Mouse (Mus musculus): ENCODE measurements at regions not wholly inside any gene's neighbourhood (a gene's known extent, or its start where the extent isn't known, plus 50 kb on each side); places are given as distances from the start of the nearest gene placed in this dataset.

DNA sequence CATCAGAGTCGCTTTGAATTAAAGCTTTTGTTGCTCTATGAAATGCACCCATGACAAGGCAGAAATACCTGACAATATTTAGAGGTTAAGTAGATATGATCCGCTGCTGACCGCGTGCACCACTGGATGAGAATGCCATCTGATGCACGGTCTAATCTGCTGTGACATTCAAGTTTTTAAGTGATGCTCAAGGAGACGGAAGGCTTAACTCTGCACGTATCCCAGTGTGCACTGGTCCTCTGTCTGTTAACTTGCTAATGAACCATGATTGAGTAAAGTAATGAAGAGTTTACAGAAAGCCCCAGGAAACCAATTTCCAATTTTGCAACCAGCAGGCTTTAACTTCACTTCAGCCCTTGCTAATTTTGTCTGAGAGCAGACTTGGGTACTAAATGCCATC, 478.3 kb upstream of the Gm5415 start:
- Histone ChIP-seq H3K36me3 (no peaks in the 10 kb centered on the region), H3K4me1 (no peaks in the 10 kb centered on the region), H3K4me3 (no peak overlapping the region), H3K27ac (no peak overlapping the region), H3K27me3 (ENCODE audit: insufficient read depth, poor library complexity, severe bottlenecking) (no peaks in the 10 kb centered on the region), H3K9me3 (no peaks in the 10 kb centered on the region)
- no peak for DNase-seq (ENCODE audit: low spot score)
- WGBS, result 81% methylated on average over 7 of the region's 7 CpGs

DNA sequence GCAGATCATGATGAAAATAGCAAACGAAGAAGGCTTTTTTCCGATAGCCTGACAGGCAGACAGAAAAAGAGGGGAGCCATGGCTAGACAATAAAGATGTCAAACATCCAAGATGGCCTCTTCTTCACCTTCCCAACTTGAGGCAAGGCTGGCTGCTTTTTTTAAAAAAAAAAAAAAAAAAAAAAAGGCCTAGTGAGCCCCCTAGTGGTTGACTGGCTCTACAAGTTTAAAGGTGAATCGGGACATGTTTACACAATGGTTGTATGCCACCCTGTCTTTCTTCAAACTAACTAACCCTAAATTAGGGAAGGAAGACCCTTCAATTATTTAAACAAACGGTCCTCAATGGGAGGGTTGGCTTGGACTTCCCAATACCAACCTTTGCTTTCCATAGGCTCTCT, 475.8 kb upstream of the Gm5415 start:
- H3K4me1 ChIP-seq, result no peaks in the 10 kb centered on the region
- DNase-seq (ENCODE audit: low spot score), result no peak
- H3K27ac ChIP-seq, result no peak overlapping the region
- no peaks in the 10 kb centered on the region for H3K9me3 ChIP-seq
- H3K27me3 ChIP-seq (ENCODE audit: insufficient read depth, poor library complexity, severe bottlenecking), result no peaks in the 10 kb centered on the region
- no peaks in the 10 kb centered on the region for H3K36me3 ChIP-seq
- WGBS, result 79% methylated on average over 4 of the region's 4 CpGs
- no peak overlapping the region for H3K4me3 ChIP-seq

DNA sequence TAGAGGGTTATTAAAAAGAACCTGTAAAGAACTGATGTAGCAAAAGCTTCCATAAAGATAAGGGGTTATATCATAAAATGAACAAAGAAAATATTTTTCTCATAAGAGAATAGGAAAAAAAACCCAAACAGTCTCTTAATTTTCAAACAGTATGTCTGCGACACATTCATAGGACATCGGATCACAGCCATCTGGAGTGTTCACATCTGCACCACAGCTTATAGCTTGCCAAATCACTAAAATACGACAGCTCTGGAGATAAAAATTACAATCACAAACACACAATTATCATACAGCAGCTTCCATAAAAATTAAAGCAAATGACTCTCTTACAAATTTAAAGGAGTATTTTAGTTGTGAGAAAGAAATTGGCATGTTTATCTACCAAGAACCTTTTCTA, 456.9 kb upstream of the Gm5415 start:
- WGBS, result 85% methylated on average over 3 of the region's 3 CpGs
- H3K27ac ChIP-seq, result no peak overlapping the region

DNA sequence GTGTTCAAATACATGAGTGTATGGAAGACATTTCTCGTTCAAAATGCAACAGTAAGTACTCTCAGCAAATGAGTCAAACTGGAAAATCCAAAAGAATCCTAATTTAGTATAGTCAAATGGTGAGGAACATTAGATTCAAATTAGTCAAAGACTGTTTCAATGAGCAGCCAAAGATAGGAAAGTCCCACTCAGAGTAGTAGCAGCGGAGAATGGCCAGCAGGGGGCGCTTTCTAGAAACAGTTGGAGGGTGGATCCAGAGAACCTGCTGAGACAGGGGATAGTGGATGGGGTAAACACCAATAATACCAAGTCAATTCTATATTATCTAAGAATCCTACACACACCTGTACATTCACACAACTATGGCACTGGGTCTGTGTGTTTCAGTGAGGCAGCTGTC, 417.9 kb upstream of the Gm5415 start:
- H3K27me3 ChIP-seq (ENCODE audit: insufficient read depth, poor library complexity, severe bottlenecking), result no peaks in the 10 kb centered on the region
- WGBS, result 58% methylated on average over 3 of the region's 3 CpGs
- H3K27ac ChIP-seq, result no peak overlapping the region
- no peak overlapping the region for H3K4me3 ChIP-seq
- H3K9me3 ChIP-seq, result no peaks in the 10 kb centered on the region
- no peaks in the 10 kb centered on the region for H3K4me1 ChIP-seq
- no peaks in the 10 kb centered on the region for H3K36me3 ChIP-seq
- DNase-seq (ENCODE audit: low spot score), result no peak

More for the DNA sequence above, 456.9 kb upstream of the Gm5415 start:
- no peaks in the 10 kb centered on the region for H3K4me1 ChIP-seq
- no peaks in the 10 kb centered on the region for H3K27me3 ChIP-seq (ENCODE audit: insufficient read depth, poor library complexity, severe bottlenecking)
- H3K36me3 ChIP-seq, result no peaks in the 10 kb centered on the region
- no peaks in the 10 kb centered on the region for H3K9me3 ChIP-seq
- H3K4me3 ChIP-seq, result no peak overlapping the region
- DNase-seq (ENCODE audit: low spot score), result no peak

DNA sequence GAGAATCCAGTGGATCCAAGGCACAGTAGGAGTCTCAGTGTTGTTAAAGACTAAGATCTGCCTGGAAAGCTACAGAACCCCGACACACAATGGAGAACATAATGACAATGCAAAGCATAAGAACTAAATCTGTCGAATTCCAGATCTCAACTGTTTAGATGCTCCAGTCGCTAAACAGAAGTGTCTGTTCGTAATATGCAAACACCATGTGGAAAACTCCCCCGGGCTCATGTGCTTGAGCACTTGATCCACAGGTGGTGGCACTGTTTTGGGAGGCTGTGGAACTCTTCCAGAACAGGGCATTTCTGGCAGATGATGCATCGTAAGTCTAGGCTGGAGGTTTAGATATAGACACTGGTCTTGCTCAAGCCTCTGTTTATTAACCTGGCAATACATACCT, 412.2 kb upstream of the Gm5415 start:
- H3K9me3 ChIP-seq, result no peaks in the 10 kb centered on the region
- H3K4me1 ChIP-seq, result no peaks in the 10 kb centered on the region
- no peaks in the 10 kb centered on the region for H3K36me3 ChIP-seq
- 76% methylated on average over 6 of the region's 6 CpGs for WGBS
- H3K4me3 ChIP-seq, result no peak overlapping the region
- H3K27ac ChIP-seq, result no peak overlapping the region
- H3K27me3 ChIP-seq (ENCODE audit: insufficient read depth, poor library complexity, severe bottlenecking), result no peaks in the 10 kb centered on the region
- no peak for DNase-seq (ENCODE audit: low spot score)

DNA sequence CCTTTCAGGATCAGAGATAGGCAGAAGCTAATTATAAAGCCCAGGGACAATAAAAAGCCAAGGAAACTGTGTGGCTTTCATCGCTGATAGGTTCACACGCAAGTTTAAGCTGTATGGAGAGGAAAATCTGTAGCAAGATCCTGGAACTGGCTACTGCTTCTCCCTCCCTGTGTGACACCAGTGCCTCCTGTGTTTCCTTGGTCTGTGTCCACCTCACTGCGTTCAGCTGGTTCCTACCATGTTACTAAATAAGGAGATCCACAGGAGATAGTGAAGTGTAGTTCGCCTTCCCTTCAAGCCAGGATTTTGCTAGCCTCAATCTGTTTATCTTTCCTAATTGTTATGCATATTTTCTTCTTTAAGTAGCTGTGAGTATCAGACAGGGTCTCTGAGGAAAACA, 399.2 kb upstream of the Gm5415 start:
- no peaks in the 10 kb centered on the region for H3K4me1 ChIP-seq
- no peaks in the 10 kb centered on the region for H3K27me3 ChIP-seq (ENCODE audit: insufficient read depth, poor library complexity, severe bottlenecking)
- no peak overlapping the region for H3K4me3 ChIP-seq
- no peak for DNase-seq (ENCODE audit: low spot score)
- H3K27ac ChIP-seq, result no peak overlapping the region
- WGBS, result 79% methylated on average over 4 of the region's 4 CpGs
- H3K36me3 ChIP-seq, result no peaks in the 10 kb centered on the region
- no peaks in the 10 kb centered on the region for H3K9me3 ChIP-seq

DNA sequence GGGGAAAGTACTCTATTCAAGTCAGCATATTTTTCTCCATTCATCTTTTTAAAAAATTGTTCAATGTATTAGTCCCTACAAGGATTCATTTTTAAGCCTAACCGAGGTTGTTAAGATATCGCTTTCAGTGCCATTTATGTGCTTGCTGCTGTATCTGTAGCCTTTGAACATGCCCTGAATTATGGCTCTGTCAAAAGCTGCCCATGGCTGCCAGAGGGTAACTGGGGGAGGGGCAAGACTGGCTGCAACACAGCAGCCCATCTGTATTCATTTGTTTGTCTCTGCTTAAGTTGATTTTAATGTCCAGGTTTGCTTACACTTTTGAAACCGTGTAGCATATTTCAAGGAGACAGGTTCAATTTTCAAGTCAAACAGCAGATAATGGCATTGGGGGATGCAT, 383.3 kb upstream of the Gm5415 start:
- no peak overlapping the region for H3K27ac ChIP-seq
- H3K27me3 ChIP-seq (ENCODE audit: insufficient read depth, poor library complexity, severe bottlenecking), result no peaks in the 10 kb centered on the region
- no peaks in the 10 kb centered on the region for H3K36me3 ChIP-seq
- H3K9me3 ChIP-seq, result no peaks in the 10 kb centered on the region
- H3K4me1 ChIP-seq, result no peaks in the 10 kb centered on the region
- 77% methylated on average over 3 of the region's 3 CpGs for WGBS
- H3K4me3 ChIP-seq, result no peak overlapping the region
- DNase-seq (ENCODE audit: low spot score), result no peak

DNA sequence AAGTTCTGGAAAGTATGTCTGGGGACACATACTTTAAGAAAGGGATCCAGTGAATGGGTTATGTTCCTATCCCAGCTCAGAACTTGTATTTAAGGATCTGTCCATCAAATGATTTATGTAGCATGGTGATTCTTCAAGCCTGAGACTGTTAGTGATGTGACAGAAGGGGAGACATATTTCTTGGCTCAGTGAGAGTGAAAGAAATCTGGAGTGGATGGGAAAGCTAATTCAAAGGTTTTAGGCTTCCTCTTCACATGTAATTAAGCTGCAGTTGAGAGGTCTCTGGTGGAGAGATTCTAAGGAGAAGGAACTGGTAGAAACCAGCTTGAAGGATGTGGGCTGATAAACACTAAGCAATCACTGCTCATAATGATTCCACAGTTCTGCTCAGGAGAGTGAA, 355.3 kb upstream of the Gm5415 start:
- H3K27ac ChIP-seq, result no peak overlapping the region
- H3K36me3 ChIP-seq, result no peaks in the 10 kb centered on the region
- no peaks in the 10 kb centered on the region for H3K27me3 ChIP-seq (ENCODE audit: insufficient read depth, poor library complexity, severe bottlenecking)
- H3K9me3 ChIP-seq, result no peaks in the 10 kb centered on the region
- DNase-seq (ENCODE audit: low spot score), result no peak
- no peak overlapping the region for H3K4me3 ChIP-seq
- no peaks in the 10 kb centered on the region for H3K4me1 ChIP-seq

DNA sequence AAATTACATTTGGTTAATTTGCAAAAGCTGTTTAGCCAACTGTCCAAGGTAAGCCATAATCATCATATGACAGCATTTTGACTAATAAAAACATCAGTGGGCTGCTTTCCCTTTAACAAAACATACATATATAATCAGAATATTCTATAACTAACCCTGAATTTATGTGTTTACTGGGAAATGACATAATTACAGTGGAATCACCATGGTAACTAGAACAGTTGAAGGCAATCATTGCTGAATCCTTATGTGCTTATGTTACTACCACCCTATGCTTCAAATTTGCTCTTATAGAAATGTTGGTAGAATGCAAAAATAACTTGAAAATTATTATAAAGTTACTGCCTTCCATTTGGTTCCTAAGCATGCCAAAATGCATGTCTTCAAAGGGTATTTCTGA, 340.6 kb upstream of the Gm5415 start:
- no peak for DNase-seq (ENCODE audit: low spot score)
- Histone ChIP-seq H3K36me3 (no peaks in the 10 kb centered on the region), H3K27ac (no peak overlapping the region), H3K4me3 (no peak overlapping the region), H3K4me1 (no peaks in the 10 kb centered on the region), H3K9me3 (no peaks in the 10 kb centered on the region), H3K27me3 (ENCODE audit: insufficient read depth, poor library complexity, severe bottlenecking) (no peaks in the 10 kb centered on the region)

DNA sequence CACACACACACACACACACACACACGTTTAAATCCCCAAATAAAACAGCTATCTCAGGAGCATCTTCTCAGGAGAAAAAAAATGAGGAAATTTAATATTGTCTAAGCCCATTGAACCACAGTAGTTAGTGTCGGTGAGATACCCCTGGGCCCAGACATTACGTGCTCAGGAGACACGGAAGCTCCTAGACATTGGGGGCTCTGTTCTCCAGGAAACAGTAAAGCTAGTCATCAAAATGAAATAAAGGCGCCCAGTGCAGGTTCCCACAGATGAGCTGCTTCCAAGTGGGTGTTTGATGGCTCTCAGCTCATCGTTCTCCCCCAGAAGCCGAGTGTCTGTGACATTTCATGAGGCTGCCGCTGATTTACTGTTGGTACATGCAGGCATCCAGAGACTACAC, 325.8 kb upstream of the Gm5415 start:
- peaks cover 5% of the 10 kb centered on the region; the same call in 1 of the 2 replicates for H3K4me1 ChIP-seq
- H3K36me3 ChIP-seq, result no peaks in the 10 kb centered on the region
- no peak for DNase-seq (ENCODE audit: low spot score)
- no peaks in the 10 kb centered on the region for H3K9me3 ChIP-seq
- H3K4me3 ChIP-seq, result no peak overlapping the region
- no peaks in the 10 kb centered on the region for H3K27me3 ChIP-seq (ENCODE audit: insufficient read depth, poor library complexity, severe bottlenecking)
- H3K27ac ChIP-seq, result no peak overlapping the region
- WGBS, result 77% methylated on average over 8 of the region's 8 CpGs

DNA sequence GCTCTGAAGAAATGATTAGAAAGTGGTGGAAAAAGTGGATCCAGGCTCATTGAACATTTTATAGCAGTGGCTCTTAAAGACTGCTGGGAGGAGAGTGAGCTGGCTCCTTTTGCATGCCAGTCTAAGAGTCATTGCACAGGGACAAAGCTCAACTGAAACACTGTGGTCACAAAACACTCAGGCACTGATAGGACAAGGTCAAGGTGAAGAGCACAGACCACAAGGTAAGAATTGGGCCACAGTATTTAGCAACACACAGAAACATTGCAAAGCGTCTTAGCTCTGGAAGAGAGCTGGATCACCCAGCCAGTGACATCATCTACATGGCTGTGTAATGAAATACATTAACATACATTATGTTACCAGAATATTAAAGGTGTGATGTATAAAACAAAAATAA, 319.0 kb upstream of the Gm5415 start:
- Histone ChIP-seq H3K9me3 (no peaks in the 10 kb centered on the region), H3K36me3 (no peaks in the 10 kb centered on the region), H3K27ac (no peak overlapping the region), H3K27me3 (ENCODE audit: insufficient read depth, poor library complexity, severe bottlenecking) (no peaks in the 10 kb centered on the region), H3K4me1 (no peaks in the 10 kb centered on the region), H3K4me3 (no peak overlapping the region)
- DNase-seq (ENCODE audit: low spot score), result no peak
- WGBS, result 87% methylated on average over 1 of the region's 1 CpGs

DNA sequence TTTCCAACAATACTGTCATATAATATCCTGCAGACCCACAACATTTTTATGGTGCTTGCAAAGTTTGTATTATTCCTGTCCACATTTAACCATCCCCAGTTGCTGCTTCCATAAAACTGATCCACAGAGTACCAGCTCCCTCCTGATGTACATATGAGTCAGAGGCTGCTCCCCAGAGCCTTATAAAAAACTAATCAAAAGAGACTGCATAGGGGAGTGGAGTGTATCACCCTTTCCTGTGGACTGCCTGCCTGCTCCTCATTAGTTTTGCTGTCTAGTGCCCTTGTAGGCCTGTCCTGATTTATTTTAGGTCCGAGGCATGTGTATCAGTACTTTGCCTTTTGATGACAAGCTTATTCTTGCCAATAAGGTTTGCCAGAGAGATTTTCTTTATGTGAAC, 310.9 kb upstream of the Gm5415 start:
- Histone ChIP-seq H3K27me3 (ENCODE audit: insufficient read depth, poor library complexity, severe bottlenecking) (no peaks in the 10 kb centered on the region), H3K27ac (no peak overlapping the region), H3K4me3 (no peak overlapping the region), H3K9me3 (no peaks in the 10 kb centered on the region), H3K4me1 (no peaks in the 10 kb centered on the region), H3K36me3 (no peaks in the 10 kb centered on the region)
- DNase-seq (ENCODE audit: low spot score), result no peak
- WGBS, result 69% methylated on average over 1 of the region's 1 CpGs
